Mouse (Mus musculus) limb, embryonic 11.5 days (tissue): ENCODE data around the gene Irf8. TPM values are rescaled to one million over a fixed set of nuclear protein-coding genes. Genes with fewer than 3 reads are reported as not detected.

ENCODE experiments used
- ATAC-seq: fragments of 200-750 bp; cut with Nextera tagmentation; 2 replicates; pipeline ENCODE4 v1.8.0; 2017; ENCODE audit warnings: low read depth; ENCODE audit not compliant: insufficient number of reproducible peaks, low FRiP score, low TSS enrichment
- DNase-seq: peaks from one replicate; pipeline ENCODE4 v3.0.0-alpha.2; 2015; ENCODE audit warnings: low spot score
- H3K27ac ChIP-seq: fragments of 300-500 bp; sonication (generic); replicated peaks from 2 replicates; pipeline ENCODE4 v1.5.1; 2014; ENCODE audit warnings: low read depth, mild to moderate bottlenecking, low read length
- H3K27me3 ChIP-seq: fragments of 300-500 bp; sonication (generic); 2 replicates; pipeline ENCODE4 v1.6.1; 2014; ENCODE audit warnings: mild to moderate bottlenecking, low read length, mixed read lengths; ENCODE audit not compliant: control insufficient read depth, insufficient read depth
- H3K36me3 ChIP-seq: fragments of 300-500 bp; sonication (generic); 2 replicates; pipeline ENCODE4 v1.6.1; 2014; ENCODE audit warnings: mild to moderate bottlenecking, low read length, moderate library complexity, mixed read lengths; ENCODE audit not compliant: control insufficient read depth, insufficient read depth
- H3K4me1 ChIP-seq: fragments of 300-500 bp; sonication (generic); 2 replicates; pipeline ENCODE4 v1.6.1; 2014; ENCODE audit warnings: low read length, mixed read lengths; ENCODE audit not compliant: control insufficient read depth, insufficient read depth
- H3K4me2 ChIP-seq: fragments of 300-500 bp; sonication (generic); 2 replicates; pipeline ENCODE4 v1.6.1; 2014; ENCODE audit warnings: low read depth, mild to moderate bottlenecking, moderate library complexity; ENCODE audit not compliant: severe bottlenecking
- H3K4me3 ChIP-seq: fragments of 300-500 bp; sonication (generic); 2 replicates; pipeline ENCODE4 v1.5.1; 2014; ENCODE audit warnings: low read depth, low read length
- H3K9ac ChIP-seq: fragments of 300-500 bp; sonication (generic); 2 replicates; pipeline ENCODE4 v1.6.1; 2014; ENCODE audit warnings: mild to moderate bottlenecking, low read length
- H3K9me3 ChIP-seq: fragments of 300-500 bp; sonication (generic); 2 replicates; pipeline ENCODE4 v1.6.1; 2016; ENCODE audit warnings: low read length; ENCODE audit not compliant: control insufficient read depth
- WGBS: fragments of 180-500 bp; shearing (Covaris S2); extraction: QIAGEN DNeasy Blood & Tissue Kit; methylation state at CpG from one replicate; pipeline ENCODE4 v1.1.7; 2014; 5-methylcytosine and 5-hydroxymethylcytosine counted together
- polyA plus RNA-seq: library from polyadenylated mRNA; unstranded; fragments of >200 nt; fragmentation: Nextera tagmentation; extraction: Ambion mirVana; gene quantifications from 2 replicates; pipeline ENCODE4 v1.2.1, GENCODE M21; 2014

Irf8 gene
- polyA plus RNA-seq, 1 experiment from 2014 or later: 2.4 TPM

DNA sequence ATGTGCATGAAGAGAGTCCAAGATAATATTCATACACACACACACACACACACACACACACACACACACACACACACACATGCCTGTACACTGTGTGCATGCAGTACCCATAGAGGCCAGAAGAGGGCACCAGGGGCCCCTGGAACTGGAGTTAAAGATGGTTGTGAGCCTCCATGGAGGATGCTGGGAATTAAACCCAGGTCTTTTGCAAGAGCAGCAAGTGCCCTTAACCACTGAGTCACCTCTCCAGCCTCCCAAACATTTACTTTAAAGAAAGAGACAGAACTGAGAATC is 38.2 kb upstream of the Irf8 start:
- no peak overlapping the region for H3K27ac ChIP-seq
- DNase-seq (no peak), ATAC-seq (no peak)
- H3K36me3 ChIP-seq: no peaks in the 10 kb centered on the region
- no peaks in the 10 kb centered on the region for H3K27me3 ChIP-seq
- H3K9me3 ChIP-seq: no peaks in the 10 kb centered on the region
- H3K4me2 ChIP-seq: no peak overlapping the region
- H3K9ac ChIP-seq: no peak overlapping the region
- peaks cover 4% of the 10 kb centered on the region; the same call in 1 of the 2 replicates for H3K4me1 ChIP-seq
- no peak overlapping the region for H3K4me3 ChIP-seq

DNA sequence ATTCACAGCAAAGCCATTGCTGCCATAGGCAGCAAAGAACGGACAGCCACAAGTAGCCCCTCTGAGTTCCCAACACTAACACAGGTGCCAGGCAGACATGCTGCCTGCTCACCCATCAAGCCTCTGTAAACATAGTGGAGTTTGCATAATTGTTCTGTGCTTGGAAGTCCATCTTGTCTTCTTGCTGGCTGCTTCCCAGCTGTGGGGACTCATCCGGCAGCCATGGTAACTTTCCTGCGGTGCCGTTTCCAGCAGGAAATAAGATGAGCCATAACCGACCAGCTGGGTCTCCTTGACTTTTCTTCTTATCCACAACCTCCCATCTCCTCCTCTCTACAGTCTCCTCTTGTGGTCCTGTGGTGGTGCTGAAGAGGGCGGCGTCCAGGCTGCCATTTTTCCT is 37.7 kb upstream of the Irf8 start:
- H3K9ac ChIP-seq: no peak overlapping the region
- no peak overlapping the region for H3K4me3 ChIP-seq
- ATAC-seq (no peak), DNase-seq (no peak)
- WGBS: 92% methylated on average over 7 of the region's 7 CpGs
- H3K36me3 ChIP-seq: no peaks in the 10 kb centered on the region
- H3K27me3 ChIP-seq: no peaks in the 10 kb centered on the region
- no peak overlapping the region for H3K27ac ChIP-seq
- H3K4me2 ChIP-seq: no peak overlapping the region
- H3K9me3 ChIP-seq: no peaks in the 10 kb centered on the region
- peaks cover 4% of the 10 kb centered on the region; the same call in 1 of the 2 replicates for H3K4me1 ChIP-seq

DNA sequence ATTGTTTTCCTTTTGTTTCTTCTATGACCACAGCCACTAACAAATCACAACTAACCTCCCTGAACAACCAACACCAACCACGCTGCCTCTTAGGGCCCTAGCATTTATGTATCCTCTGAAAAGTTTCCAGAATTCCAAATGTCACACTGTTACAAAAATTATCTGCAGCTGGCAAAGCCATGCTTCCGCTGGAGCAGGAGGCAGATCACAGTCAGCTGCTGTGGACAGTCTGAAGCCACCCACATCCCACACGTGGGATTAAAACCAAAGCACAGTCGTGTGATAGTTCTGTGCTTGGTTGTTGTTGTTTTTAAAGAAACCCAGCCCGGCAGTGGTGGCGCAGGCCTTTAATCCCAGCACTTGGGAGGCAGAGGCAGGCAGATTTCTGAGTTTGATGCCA is 37.1 kb upstream of the Irf8 start:
- Histone ChIP-seq H3K4me2 (no peak overlapping the region), H3K9ac (no peak overlapping the region), H3K27me3 (no peaks in the 10 kb centered on the region), H3K9me3 (no peaks in the 10 kb centered on the region), H3K27ac (no peak overlapping the region), H3K4me3 (no peak overlapping the region), H3K4me1 (peaks cover under 1% of the 10 kb centered on the region; the same call in 1 of the 2 replicates), H3K36me3 (no peaks in the 10 kb centered on the region)
- 84% methylated on average over 6 of the region's 6 CpGs for WGBS
- ATAC-seq (no peak), DNase-seq (no peak)

DNA sequence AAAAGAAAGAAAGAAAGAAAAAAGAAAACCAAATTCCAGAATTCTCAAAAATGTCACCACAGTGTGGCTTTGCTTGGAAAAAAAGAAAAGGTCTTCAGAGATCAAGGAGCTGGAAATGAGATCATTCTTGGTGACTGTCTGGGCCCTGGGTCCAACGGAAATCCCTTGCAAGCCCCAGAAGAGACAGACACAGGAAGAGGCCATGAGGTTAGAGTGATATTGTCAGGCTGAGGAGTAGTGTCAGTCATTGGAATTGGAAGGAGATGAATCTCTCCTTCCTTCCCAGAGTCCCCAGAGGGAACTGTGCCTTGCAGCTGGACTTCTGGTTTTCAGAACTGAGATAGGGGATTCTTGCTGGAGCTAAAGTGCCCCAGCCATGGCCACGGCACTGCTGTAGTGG is 36.6 kb upstream of the Irf8 start:
- no peaks in the 10 kb centered on the region for H3K9me3 ChIP-seq
- no peaks in the 10 kb centered on the region for H3K4me1 ChIP-seq
- no peak overlapping the region for H3K9ac ChIP-seq
- DNase-seq (no peak), ATAC-seq (no peak)
- H3K27ac ChIP-seq: no peak overlapping the region
- WGBS: 89% methylated on average over 2 of the region's 2 CpGs
- no peaks in the 10 kb centered on the region for H3K36me3 ChIP-seq
- H3K4me2 ChIP-seq: no peak overlapping the region
- H3K27me3 ChIP-seq: no peaks in the 10 kb centered on the region
- no peak overlapping the region for H3K4me3 ChIP-seq

DNA sequence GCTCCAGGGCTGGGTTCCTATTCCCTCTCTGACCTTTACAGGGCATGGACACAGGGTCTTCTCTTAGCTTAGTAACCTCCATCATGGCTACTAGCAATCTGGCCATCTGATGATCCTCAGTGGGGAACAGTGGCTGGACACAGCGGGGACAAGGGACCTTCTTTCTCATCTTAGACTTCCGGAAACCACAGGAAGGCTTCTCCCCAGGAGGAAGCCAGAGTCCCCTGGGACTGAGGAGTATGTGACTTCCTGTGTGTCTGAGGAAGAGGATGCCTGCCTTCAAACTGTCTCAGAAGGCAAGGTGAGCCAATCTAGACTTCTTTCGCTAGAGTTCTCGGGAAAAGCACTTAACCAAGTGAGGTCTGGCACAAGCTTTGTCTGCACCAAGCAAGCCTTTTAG is 36.1 kb upstream of the Irf8 start:
- DNase-seq: no peak
- Histone ChIP-seq H3K4me3 (no peak overlapping the region), H3K27me3 (no peaks in the 10 kb centered on the region), H3K9me3 (no peaks in the 10 kb centered on the region), H3K4me2 (no peak overlapping the region), H3K4me1 (no peaks in the 10 kb centered on the region), H3K36me3 (no peaks in the 10 kb centered on the region), H3K9ac (no peak overlapping the region), H3K27ac (no peak overlapping the region)
- 93% methylated on average over 4 of the region's 4 CpGs for WGBS
- ATAC-seq: no peak

DNA sequence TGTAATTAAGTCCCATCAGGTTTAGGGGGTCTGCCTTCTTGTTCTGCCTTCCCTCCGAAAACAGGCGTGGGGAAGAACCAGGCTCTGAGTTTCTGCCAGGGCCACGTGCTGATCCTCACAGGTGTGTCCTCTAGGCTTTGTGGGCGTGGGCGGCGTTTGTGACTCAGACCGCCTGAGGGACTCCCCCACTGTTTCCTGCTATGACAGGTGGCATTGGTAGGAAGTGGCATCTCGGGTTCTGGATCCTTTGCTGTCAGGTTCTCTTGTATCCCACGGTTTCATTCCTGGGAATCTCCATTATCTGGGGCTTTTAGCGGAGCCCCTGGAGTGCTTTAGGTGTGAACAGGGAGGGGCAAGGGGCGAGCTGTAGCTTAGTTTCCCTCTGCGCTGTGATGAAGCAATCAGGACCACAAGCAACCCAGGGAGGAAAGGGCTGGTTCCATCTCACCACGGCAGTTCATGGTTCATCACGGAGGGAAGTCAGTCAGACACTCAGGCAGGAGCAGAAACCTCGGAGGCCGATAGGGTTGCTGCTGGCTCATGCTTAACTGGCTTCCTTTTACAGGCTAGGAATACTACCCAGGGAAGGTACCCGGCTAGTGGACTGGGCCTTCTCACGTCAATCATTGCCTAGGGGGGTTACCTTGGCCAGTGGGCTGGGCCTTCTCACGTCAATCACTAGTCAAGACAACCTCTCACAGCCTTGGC is 34.2 kb upstream of the Irf8 start:
- Histone ChIP-seq H3K4me2 (no peak overlapping the region), H3K9me3 (no peaks in the 10 kb centered on the region), H3K4me3 (no peak overlapping the region), H3K36me3 (no peaks in the 10 kb centered on the region), H3K4me1 (0 out of 2 replicates have a peak, but pooled peaks cover 3% of the 10 kb centered on the region), H3K9ac (no peak overlapping the region), H3K27ac (no peak overlapping the region), H3K27me3 (no peaks in the 10 kb centered on the region)
- ATAC-seq (no peak), DNase-seq (no peak)
- 46% methylated on average over 19 of the region's 19 CpGs for WGBS

DNA sequence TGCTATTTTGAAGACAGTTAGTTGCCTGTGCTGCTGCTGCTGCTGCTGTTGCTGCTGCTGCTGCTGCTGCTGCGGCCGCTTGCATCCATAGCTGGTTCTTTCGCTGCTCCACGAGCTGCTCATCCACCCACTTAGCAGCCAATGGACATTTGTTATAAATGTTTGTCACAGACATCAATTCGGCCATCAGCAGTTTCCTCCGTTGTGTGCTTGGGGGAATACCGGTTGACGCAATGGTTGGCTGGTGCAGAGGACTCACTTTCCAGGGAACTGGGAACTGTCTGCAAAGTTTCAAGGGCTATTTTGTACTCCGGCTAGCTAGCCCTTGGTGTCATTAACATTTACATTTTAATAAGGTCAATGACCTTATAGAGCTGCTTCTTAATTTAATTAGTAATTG is 32.0 kb upstream of the Irf8 start:
- Histone ChIP-seq H3K36me3 (no peaks in the 10 kb centered on the region), H3K9ac (no peak overlapping the region), H3K4me1 (0 out of 2 replicates have a peak, but pooled peaks cover 3% of the 10 kb centered on the region), H3K4me2 (no peak overlapping the region), H3K27ac (no peak overlapping the region), H3K27me3 (no peaks in the 10 kb centered on the region), H3K9me3 (no peaks in the 10 kb centered on the region), H3K4me3 (no peak overlapping the region)
- ATAC-seq (no peak), DNase-seq (no peak)
- 16% methylated on average over 9 of the region's 9 CpGs for WGBS

DNA sequence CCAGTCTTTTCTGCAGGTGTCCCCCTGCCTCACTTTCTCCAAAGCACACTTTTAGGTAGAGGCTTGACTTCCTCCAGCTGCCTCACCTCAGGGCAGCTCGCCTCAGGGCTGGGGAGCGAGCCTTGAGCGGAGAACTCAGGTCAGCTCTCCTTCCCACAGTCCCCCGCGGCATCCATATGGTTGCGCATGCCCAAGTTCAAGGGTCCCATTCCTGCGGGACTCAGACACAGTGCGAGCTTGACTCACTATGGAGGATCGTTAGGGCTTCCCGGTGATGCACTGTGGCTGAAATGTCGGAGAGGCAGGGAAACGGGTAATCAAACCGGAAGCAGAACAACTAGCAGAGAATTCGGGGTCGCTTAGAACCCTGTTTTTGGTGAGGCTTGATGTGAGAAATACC is 31.0 kb upstream of the Irf8 start:
- 0 out of 2 replicates have a peak, but pooled peaks cover 3% of the 10 kb centered on the region for H3K4me1 ChIP-seq
- ATAC-seq: no peak
- H3K27me3 ChIP-seq: no peaks in the 10 kb centered on the region

DNA sequence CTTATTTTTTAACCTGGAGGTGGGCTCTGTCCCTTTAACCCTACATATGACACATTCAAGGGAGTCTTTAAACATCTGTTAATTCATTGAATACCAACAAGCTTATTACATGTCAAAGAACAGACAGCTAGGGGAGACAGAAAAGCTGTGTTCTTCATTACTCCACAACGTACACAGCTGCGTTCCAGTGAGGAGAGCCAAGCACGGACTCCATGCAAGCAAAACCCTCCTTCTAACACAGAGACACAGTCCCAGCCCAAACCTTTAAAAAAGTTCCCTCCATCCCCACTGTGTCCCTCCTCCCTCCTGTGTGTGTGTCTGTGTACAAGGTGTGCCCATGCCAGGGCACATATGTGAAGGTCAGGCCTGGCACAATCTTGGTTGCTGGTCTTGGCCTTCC is 30.0 kb upstream of the Irf8 start:
- Histone ChIP-seq H3K4me1 (0 out of 2 replicates have a peak, but pooled peaks cover 3% of the 10 kb centered on the region), H3K36me3 (no peaks in the 10 kb centered on the region), H3K9ac (no peak overlapping the region), H3K9me3 (no peaks in the 10 kb centered on the region), H3K4me3 (no peak overlapping the region), H3K27me3 (no peaks in the 10 kb centered on the region), H3K27ac (no peak overlapping the region), H3K4me2 (no peak overlapping the region)
- no peak for DNase-seq
- no peak for ATAC-seq
- 77% methylated on average over 3 of the region's 3 CpGs for WGBS

More for the DNA sequence above, 31.0 kb upstream of the Irf8 start:
- Histone ChIP-seq H3K36me3 (no peaks in the 10 kb centered on the region), H3K4me3 (no peak overlapping the region), H3K4me2 (no peak overlapping the region), H3K9ac (no peak overlapping the region), H3K27ac (no peak overlapping the region), H3K9me3 (no peaks in the 10 kb centered on the region)
- no peak for DNase-seq
- 70% methylated on average over 15 of the region's 15 CpGs for WGBS
